Mouse (Mus musculus) thymus, postnatal 0 days (tissue): ENCODE measurements around the gene Sf3b1. TPM values are rescaled to one million over a fixed set of nuclear protein-coding genes. Genes with fewer than 3 reads are reported as not detected.
"Not testable (repeated sequence)": the region's sequence is repeated elsewhere in the genome, so short reads cannot be mapped to it uniquely, and the experiment has no call there.

ENCODE experiments used
- DNase-seq: peaks from one replicate; pipeline ENCODE4 v3.0.0-alpha.2; 2015; ENCODE audit warnings: low spot score
- polyA plus RNA-seq: library from polyadenylated mRNA; unstranded; fragments of >200 nt; fragmentation: Nextera tagmentation; extraction: Ambion mirVana; gene quantifications from 2 replicates; pipeline ENCODE4 v1.2.1, GENCODE M21; 2015

The Sf3b1 gene
- polyA plus RNA-seq, 1 experiment from 2014 or later, result 430 TPM

- peak; percentile 64 for DNase-seq
Observed at GRCm38 (mm10) chr1:55028512-55029249, 1.4 kb upstream of the Sf3b1 start.

GRCm38 (mm10) chr1:55027966-55028365, 685 bp upstream of the Sf3b1 start:
- DNase-seq, result no peak

DNA sequence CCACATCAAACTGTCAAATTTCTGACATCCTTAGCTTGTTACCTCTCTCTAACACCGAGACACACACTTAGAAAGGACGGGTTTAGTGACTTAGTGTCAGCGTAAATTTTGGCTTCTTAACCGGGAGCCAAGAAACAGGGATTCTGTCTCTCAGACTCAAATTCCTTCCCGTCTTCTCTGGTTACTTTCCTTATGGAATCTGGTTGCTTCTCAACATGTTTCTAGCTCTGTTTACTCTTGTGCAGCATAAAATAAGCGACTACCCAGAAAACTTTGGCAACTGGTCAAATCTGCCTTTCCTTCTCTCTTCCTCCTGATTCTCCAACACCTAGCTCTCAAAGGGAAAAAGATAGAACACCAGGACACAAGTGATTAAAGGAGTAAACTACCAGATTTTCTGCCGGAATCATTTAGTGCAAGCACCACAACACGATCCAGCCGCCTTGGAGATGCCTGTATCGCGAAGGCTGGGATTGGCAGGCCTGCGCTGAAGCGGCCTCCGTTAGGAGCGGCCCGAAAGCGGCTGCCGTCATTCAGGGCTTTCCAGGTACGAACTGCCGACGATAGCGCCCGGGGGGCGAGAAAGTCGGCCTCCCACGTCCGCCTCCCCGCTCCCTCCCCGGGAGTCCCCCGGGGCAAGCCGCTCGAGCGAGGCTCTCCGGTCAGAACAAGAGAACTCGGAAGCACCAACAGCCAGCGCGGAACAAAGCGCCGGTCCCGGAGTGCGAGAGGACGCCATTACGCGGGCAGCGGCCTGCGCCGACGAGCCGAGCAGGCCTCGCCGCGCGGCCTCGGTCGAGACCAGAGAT, 633 bp downstream of the Sf3b1 start:
- no peak for DNase-seq

GRCm38 (mm10) chr1:55025656-55026430, 1.4 kb downstream of the Sf3b1 start:
- DNase-seq, result peak; percentile 18

- DNase-seq, result no peak
Observed at GRCm38 (mm10) chr1:55021907-55022306, 5.4 kb downstream of the Sf3b1 start.

DNA sequence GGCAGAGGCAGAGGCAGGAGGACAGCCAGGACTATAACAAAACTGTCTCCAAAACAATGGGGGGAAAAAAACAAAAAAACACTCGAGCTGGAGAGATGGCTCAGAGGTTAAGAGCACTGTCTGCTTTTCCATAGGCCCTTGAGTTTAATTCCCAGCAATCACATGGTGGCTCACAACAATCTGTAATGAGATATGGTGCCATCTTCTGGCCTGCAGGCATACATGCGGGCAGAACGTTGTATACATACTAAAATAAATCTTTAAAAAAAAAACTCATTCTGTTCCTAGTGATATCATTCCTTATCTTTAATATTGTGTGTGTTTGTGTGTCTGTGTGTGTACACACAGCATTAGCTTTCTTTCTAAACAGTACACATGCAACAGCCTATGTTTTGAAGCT, 14.8 kb downstream of the Sf3b1 start:
- DNase-seq, result no peak

DNA sequence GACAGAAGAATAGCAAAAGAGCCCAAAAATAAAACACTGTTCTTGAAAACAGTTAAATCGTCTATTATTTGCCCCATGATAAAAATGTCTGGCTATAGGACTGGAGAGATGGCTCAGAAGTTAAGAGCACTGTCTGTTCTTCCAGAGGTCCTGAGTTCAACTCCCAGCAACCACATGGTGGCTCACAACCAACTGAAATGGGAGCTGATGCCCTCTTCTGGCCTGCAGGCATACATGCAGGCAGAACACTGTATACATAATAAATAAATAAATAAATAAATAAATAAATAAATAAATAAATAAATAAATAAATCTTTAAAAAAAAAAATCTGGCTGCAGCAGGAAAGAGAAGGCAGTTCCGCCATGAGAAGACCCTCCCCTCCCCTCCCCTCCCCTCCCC, 19.0 kb downstream of the Sf3b1 start:
- not testable (repeated sequence) for DNase-seq

- no peak for DNase-seq
Observed at GRCm38 (mm10) chr1:54993581-54993980, 33.7 kb downstream of the Sf3b1 start.

DNA sequence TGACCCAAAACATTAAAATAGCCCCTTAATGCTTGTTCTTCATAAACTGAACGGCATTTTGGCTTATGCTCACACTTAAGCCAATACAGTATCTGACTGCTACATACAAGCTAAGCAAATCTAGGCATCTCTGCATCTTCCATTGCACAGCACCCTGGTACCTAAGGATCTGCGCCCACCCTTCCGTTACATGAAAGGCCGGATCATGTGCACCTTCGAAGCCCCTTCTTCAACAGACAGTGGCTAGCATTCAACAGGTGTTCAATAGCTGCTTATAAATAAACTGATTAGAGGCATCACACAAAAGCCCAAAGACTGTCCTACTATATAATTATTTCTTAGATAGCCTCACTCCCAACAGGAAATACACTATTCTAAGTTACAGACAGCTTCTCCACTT, 41.0 kb downstream of the Sf3b1 start:
- no peak for DNase-seq

DNA sequence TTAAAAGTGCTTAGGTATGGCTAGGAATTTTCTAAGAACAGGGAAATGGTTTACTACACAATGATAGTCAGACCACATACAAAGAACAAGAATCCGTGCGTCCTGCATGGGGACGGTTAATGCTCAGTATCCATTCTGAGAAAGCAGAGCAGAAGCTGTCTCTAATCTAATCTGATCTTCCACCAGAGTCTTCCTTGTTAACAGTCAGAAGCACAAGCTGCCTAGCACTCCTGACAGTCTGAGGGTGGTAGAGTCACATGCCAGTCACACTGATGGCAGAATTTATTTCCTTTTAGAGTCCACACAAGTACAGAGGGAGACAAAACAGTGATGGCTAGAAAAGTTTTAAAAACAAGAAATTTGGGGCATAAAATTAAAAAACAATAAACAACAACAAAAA, 41.5 kb downstream of the Sf3b1 start:
- DNase-seq, result no peak

DNA sequence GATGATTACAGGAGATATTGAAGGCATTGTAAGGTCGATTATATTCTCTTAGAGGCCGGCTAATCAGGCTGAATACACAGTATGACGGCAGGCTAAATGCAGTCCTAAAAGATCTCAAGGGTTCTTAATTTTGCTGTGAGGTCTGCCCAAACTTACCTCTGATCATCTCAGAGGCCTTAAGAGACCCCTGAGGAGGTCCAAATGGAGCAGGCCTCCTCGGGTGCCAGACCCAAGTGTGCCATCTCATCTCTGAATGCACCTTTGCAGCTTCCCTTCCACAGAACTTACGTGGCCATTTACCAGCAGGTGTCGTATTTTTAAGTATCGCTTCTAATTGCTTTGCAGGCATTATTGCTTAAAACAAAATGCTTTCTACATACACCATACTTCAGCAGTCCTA, 43.1 kb downstream of the Sf3b1 start:
- no peak for DNase-seq

- no peak for DNase-seq
Observed at GRCm38 (mm10) chr1:54983339-54983738, 43.9 kb downstream of the Sf3b1 start.

DNA sequence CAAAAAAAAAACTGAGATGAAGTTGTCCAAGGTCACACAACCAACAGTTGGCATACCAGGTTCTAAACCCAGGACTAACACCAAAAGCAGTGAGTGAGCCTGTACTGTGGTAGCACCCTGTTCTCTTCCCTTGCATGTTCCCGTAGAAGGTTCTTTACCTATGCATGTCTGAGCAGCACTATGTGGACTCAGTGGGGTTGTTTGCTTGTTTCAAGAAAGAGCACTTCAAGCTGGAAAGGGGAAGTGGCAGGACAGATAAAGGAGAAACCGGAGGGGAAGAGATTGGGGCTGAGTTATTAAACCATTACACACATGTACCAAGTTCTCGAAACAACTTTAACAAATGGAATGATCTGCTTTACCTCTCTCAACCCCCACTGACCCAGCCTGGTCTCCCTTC, 44.6 kb downstream of the Sf3b1 start:
- no peak for DNase-seq

DNA sequence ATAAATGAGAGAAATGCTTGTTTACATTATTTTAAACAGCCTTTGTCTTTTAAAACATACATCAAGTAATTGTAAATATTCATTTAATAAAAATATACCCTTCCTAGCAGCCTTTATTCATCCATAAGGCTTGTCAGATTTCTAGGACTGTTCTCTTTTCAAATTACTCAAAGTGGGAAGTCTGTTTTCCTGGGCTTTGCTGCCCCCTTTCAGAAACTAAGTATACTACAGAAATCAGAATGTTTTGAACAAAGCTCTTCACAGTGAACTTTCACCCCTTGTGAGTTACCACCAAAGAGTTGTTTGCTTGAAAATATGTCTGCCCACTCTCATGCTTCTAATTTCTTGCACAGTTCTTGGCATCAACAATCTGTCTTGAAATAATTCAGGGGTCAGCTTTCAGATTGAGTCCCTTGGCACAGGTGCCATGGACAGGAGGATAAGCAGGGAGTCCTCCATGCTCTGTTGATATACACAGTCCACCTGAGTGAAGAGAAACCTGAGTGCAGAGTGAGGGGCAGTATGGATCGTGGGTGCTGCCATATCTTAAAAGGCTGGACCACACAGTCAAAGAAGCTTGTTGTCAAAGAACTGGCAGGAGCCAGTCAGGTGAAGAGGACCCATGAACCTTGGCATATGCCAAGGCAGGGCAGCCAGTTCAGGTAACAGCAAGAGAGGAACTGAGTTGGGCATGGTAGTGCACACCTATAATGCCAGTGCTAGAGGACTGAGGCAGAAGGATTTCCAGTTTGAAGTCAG, 47.9 kb downstream of the Sf3b1 start:
- peak; percentile 56 for DNase-seq

DNA sequence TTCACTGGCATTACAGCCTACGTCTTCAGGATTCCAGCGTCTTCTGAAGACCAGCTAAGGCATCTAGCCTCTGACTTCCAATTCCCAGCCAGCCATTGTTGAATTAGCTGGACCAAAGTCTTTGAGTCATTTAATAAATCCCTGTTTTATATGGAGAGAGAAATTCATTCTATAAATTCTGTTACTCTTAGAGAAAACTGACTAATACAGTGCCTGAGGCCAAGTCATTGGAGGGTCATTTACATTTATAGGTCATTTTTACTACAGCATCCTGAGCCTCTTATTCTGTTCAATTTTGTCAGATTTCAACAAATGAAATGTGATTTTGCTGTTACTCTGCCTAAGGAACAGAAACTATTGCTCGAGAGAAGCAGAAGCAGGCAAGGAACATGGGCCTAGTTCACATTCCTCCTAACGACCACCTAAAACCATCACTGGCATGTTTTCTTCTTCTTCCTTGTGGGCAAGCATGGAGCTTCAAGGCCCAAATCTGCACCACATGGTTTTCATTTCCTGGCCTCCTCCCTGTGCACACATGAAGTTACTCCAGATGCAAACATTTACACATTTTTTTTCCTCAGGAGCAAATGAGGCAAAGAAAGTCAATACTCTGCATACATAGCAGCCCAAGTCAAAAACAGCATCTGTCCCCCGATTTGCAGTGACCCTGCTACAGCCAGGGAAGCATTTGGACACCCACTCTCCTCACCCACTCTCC, 55.4 kb downstream of the Sf3b1 start:
- DNase-seq, result no peak

GRCm38 (mm10) chr1:54966858-54967257, 60.4 kb downstream of the Sf3b1 start:
- no peak for DNase-seq

GRCm38 (mm10) chr1:54965159-54965995, 61.9 kb downstream of the Sf3b1 start:
- DNase-seq, result no peak

- DNase-seq, result no peak
Observed at GRCm38 (mm10) chr1:54961724-54962123, 65.6 kb downstream of the Sf3b1 start.

DNA sequence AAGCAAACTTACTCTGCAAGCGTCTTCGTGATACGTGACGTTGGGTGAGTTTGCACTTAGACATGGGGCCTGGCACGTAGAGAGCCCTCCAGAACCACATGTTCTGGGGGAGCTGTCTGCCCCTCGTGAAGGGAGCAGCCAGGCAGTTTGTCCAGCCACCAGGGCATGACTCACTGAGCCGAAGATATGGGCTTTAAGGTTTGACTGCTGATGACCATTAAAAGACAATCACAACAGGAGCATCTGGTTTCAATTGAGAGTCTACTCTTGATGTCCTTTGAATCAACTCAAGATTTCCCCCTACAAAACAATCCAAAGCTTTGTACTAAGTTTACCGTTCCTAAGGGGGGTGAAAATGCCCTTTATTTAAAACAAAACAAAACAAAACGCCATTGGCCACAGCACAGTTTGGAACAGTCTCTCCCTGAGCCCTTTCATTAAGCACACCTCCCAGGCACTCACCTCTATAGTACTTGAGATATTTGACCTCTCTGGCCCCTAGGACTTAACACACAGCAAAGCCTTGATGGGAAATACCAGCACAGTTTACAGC, 66.6 kb downstream of the Sf3b1 start:
- no peak for DNase-seq
